Mouse (Mus musculus) spleen, adult 2 months (tissue): ENCODE measurements at regions not wholly inside any gene's neighbourhood (a gene's known extent, or its start where the extent isn't known, plus 50 kb on each side); places are given as distances from the start of the nearest gene placed in this dataset.

Experiments used
- CTCF ChIP-seq: fragments of 200-500 bp; IDR thresholded peaks from 2 replicates; pipeline ENCODE4 v1.5.1; 2011; ENCODE audit warnings: mild to moderate bottlenecking, inconsistent platforms; ENCODE audit not compliant: insufficient read depth, insufficient read length, insufficient replicate concordance; ENCODE audit errors: extremely low read depth
- POLR2A ChIP-seq: fragments of 200-500 bp; IDR thresholded peaks from 2 replicates; pipeline ENCODE4 v1.6.1; 2011; ENCODE audit warnings: low read depth, low read length, inconsistent platforms

GRCm38 (mm10) chr1:47606597-47606996 lies 713.9 kb upstream of the Slc39a10 start:
- no peak for TF ChIP-seq CTCF
- no peak for TF ChIP-seq POLR2A
